8 mouse cellular contexts compared by ENCODE assay signal in the genomic region with DNA sequence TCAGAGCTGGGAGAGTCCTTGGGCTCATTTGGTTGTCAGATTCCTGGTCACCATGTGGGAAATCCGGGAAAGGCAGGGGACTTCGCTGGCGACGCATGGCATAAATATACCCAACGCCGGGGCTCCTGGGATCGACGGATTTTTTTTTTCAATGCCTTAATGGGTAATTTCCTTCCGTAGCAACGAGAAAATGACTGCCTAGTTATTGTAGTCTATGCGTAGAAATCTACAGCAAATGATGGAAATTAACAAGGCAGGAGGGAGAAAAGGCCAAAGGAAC. TPM values are rescaled to one million over a fixed set of nuclear protein-coding genes. Genes with fewer than 3 reads are reported as not detected.
DNase-seq lines count a peak whose midpoint lies in the region; ATAC-seq and TF ChIP-seq lines count a peak whose summit lies in the region.

No protein-coding gene starts in this region.

- DNase-seq in layer of hippocampus, adult 2 months (ENCODE audit: low spot score in 2 of 2): no peak
- DNase-seq in layer of hippocampus, adult 18-20 months (ENCODE audit: low spot score in 2 of 2): no peak
- DNase-seq in forebrain, embryonic 11.5 days (ENCODE audit: low spot score): peak; percentile 58
- peak; percentile 47 for DNase-seq in retina, postnatal 1 day
- no peak for DNase-seq in natural killer cell, adult 2 months (ENCODE audit: low spot score in 2 of 2)
- no peak for DNase-seq in left cerebral cortex, postnatal 25 days (ENCODE audit: low spot score in 2 of 2)
- no peak for DNase-seq in urinary bladder, postnatal 4 days (ENCODE audit: low spot score in 2 of 2)

- no peaks in the 10 kb centered on the region for H3K9me3 ChIP-seq in forebrain, embryonic 11.5 days (ENCODE audit: control insufficient read depth, low read length)
- no peaks in the 10 kb centered on the region for H3K9me3 ChIP-seq in limb, embryonic 12.5 days

- H3K27ac ChIP-seq in layer of hippocampus, adult 2 months: no peak overlapping the region
- H3K27ac ChIP-seq in forebrain, embryonic 11.5 days (ENCODE audit: low read depth, low read length): no peak overlapping the region
- H3K27ac ChIP-seq in limb, embryonic 12.5 days: no peak overlapping the region

- no peak overlapping the region for H3K9ac ChIP-seq in forebrain, embryonic 11.5 days (ENCODE audit: low read length)
- H3K9ac ChIP-seq in limb, embryonic 12.5 days (replicated peaks): no peak overlapping the region

- ATAC-seq in forebrain, embryonic 11.5 days (replicated peaks; ENCODE audit: low FRiP score): no peak
- ATAC-seq in limb, embryonic 12.5 days (ENCODE audit: insufficient number of reproducible peaks, insufficient read depth, low FRiP score, low TSS enrichment, low read depth): no peak

- intact Hi-C loops in left cerebral cortex, postnatal 25 days (cut with DNase I): loop anchor here (1.0 to 5.0 kb wide), 5 partner anchors 231 to 1084 kb away; no protein-coding TSS in a partner anchor

- no peak for TF ChIP-seq CTCF in layer of hippocampus, adult 2 months (conservative IDR thresholded peaks at IDR 0.05)

- no peaks in the 10 kb centered on the region for H3K36me3 ChIP-seq in forebrain, embryonic 11.5 days (ENCODE audit: control insufficient read depth, insufficient read depth, low read length)
- no peaks in the 10 kb centered on the region for H3K36me3 ChIP-seq in limb, embryonic 12.5 days

- H3K4me2 ChIP-seq in forebrain, embryonic 11.5 days (ENCODE audit: low read depth, low read length, severe bottlenecking): peak overlapping the region; percentile 45; the same call in 1 of the 2 replicates
- H3K4me2 ChIP-seq in limb, embryonic 12.5 days: peak overlapping the region; percentile 53

- peak overlapping the region; percentile 23 for H3K4me3 ChIP-seq in layer of hippocampus, adult 2 months
- peak overlapping the region; percentile 13; the same call in 1 of the 2 replicates for H3K4me3 ChIP-seq in forebrain, embryonic 11.5 days (ENCODE audit: low read depth, low read length)
- H3K4me3 ChIP-seq in limb, embryonic 12.5 days (replicated peaks): peak overlapping the region; percentile 27

- H3K4me1 ChIP-seq in forebrain, embryonic 11.5 days (replicated peaks; ENCODE audit: control insufficient read depth, insufficient read depth, low read length): peaks cover 8% of the 10 kb centered on the region; the same call in 1 of the 2 replicates
- peaks cover 30% of the 10 kb centered on the region for H3K4me1 ChIP-seq in limb, embryonic 12.5 days (replicated peaks)

- WGBS in forebrain, embryonic 11.5 days: 1% methylated on average over 11 of the region's 11 CpGs
- WGBS in limb, embryonic 12.5 days: under 1% methylated on average over 11 of the region's 11 CpGs

- H3K27me3 ChIP-seq in forebrain, embryonic 11.5 days (ENCODE audit: control insufficient read depth, insufficient read depth, low read length): peaks cover 53% of the 10 kb centered on the region
- peaks cover 62% of the 10 kb centered on the region for H3K27me3 ChIP-seq in limb, embryonic 12.5 days

RNA-seq across cellular contexts. Expression of a gene that starts 1.7 kb away (rescaled TPM):
- total RNA-seq in layer of hippocampus, adult 2 months (2021): 10 to 100 TPM; 14.1 to 16.9 TPM
- total RNA-seq in layer of hippocampus, adult 18-20 months (2021): 10 to 100 TPM; 16.5 to 18.8 TPM
- polyA plus RNA-seq in forebrain, embryonic 11.5 days (2014; fragmentation: Nextera tagmentation; extraction: Ambion mirVana): 1.5 and 1.9 TPM in 2 replicates
- polyA plus RNA-seq in limb, embryonic 12.5 days (2016; fragmentation: Nextera tagmentation; extraction: Ambion mirVana): 1.9 and 2.1 TPM in 2 replicates
- total RNA-seq in left cerebral cortex, postnatal 25 days (2021): 10 to 100 TPM; 79.0 to 85.6 TPM

Comparison
In these comparisons a context has a peak if more than half of its experiments do, and no peak if none do; other contexts are left out.
1. DNase-seq: peak in forebrain, embryonic 11.5 days (single experiment) and retina, postnatal 1 day (single experiment); none in layer of hippocampus, adult 2 months (0 of 2), layer of hippocampus, adult 18-20 months (0 of 2), natural killer cell, adult 2 months (0 of 2), left cerebral cortex, postnatal 25 days (0 of 2) and urinary bladder, postnatal 4 days (0 of 2).
2. RNA of a gene that starts 1.7 kb away (total RNA-seq): 79.0 to 85.6 TPM in left cerebral cortex, postnatal 25 days; 16.5 to 18.8 TPM in layer of hippocampus, adult 18-20 months and 14.1 to 16.9 TPM in layer of hippocampus, adult 2 months; every median in the first group is over 4 times any median in the second.
3. Peak in every context shown above with its lines, with median percentiles within 50 percentile points of each other: H3K4me3 ChIP-seq.